Mouse (Mus musculus) kidney, adult 2 months (tissue): ENCODE measurements around the gene 9530068E07Rik.

ENCODE experiments used
- CTCF ChIP-seq: fragments of 200-500 bp; conservative IDR thresholded peaks from 2 replicates; pipeline ENCODE4 v1.5.1; 2011; ENCODE audit warnings: low read depth, mild to moderate bottlenecking, control low read depth, low read length, moderate library complexity, mixed read lengths; ENCODE audit not compliant: insufficient read depth, insufficient read length
- POLR2A ChIP-seq: fragments of 200-500 bp; IDR thresholded peaks from one replicate; pipeline ENCODE4 v1.6.1; 2011; ENCODE audit warnings: low read depth, low read length, control low read depth

- TF ChIP-seq CTCF: no peak
- TF ChIP-seq POLR2A: no peak
Measured at GRCm38 (mm10) chr11:52370538-52370937, 25.7 kb upstream of the 9530068E07Rik start.
